Mouse (Mus musculus) cerebellum, postnatal 36 days (tissue): ENCODE data around the gene Mavs.

ENCODE experiments used
- DNase-seq, 2 experiments: peaks; one replicate each; pipeline ENCODE4 v3.0.0; 2021 to 2022; ENCODE audit warnings: mixed read lengths in 2 of 2

The Mavs gene

DNA sequence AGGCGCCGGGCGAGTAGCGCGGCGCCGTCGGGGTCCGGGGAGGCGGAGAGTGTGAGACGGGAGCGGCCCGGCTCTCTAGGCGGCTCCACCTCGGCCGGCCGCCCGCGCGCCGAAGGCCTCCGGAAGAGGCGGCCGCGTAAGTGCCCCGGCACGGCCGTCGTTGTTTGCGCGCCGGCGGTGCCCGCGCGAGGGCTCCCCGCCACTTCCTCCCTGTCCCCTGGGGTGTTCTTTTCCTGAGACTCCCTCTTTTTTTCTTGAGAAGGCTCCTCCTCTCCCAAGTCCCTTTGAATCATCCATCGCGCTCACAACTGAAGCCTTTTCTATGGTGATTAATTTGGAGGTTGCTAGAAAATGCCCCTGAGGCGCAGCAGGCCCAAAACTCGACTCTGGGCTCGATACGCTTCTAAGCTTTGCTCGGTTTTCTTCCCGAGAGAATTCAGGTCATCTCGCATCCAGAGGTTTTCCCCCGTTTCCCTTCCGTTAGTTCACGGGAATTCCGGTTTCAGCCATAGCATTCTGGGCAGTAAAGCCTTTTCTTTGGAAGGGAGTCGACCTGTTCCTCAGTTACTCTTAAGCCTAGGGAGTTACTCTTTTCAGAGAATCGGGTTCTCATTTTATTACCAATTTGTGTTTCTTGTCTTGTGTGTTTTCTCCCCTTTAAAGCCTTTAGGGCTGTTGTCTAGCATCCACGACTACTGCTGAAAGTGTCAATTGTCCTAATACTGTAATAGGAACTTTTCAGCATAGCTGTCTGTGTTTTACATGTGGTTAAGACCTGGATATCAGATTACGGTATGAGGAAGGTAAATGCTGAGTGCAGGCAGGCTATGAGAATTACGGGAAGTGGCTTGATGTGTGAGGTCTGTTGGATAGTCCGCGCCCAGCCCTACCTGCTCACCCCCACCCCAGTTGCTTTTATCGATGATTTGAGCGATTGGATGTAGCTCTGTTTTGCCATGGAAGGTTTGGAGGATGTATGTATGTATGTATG is 29.1 kb downstream of the Mavs start:
- peak in 1 of 2 experiments; percentile 8 for DNase-seq

DNA sequence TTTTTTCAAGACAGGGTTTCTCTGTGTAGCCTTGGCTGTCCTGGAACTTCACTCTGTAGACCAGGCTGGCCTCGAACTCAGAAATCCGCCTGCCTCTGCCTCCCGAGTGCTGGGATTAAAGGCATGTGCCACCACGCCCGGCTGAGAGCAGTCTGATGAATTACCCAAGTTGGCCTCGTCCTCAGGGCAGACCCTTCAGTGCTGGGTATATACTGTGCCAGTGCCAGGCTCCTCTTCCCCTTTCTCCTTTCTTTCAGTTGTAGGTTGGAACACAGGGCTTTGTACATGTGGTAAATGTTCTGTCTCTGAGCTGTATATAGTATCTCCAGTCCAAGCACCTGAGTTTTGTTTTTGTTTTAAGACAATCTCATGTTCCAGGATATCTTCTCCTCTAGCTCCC is 30.2 kb downstream of the Mavs start:
- DNase-seq, result no peak

GRCm38 (mm10) chr2:131265056-131265455 is 31.2 kb downstream of the Mavs start:
- no peak for DNase-seq

GRCm38 (mm10) chr2:131275493-131275892 is 41.6 kb downstream of the Mavs start:
- no peak for DNase-seq

DNA sequence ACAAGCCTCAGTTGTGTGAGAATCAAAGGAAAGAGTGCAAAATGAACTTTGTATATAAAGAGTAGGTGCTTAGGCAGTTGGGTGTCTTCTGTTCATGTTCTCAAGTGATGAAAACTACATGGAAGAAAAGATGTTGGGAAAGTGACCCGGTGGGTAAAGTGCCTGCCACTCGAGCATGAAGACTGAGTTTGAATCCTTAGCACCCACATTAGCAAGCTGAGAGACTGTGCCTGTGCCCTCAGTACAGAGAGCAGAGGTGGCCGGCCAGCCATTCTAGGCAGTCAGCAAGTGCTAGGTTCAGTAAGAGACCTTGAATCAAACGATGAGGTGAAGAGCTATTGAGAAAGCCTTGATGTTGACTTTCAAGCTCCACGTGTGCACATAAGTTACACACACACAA is 42.9 kb downstream of the Mavs start:
- no peak for DNase-seq

GRCm38 (mm10) chr2:131281596-131281995 is 47.7 kb downstream of the Mavs start:
- no peak for DNase-seq

GRCm38 (mm10) chr2:131286276-131286675 is 52.4 kb downstream of the Mavs start:
- DNase-seq, result no peak

GRCm38 (mm10) chr2:131290669-131291068 is 56.8 kb downstream of the Mavs start:
- no peak for DNase-seq

DNA sequence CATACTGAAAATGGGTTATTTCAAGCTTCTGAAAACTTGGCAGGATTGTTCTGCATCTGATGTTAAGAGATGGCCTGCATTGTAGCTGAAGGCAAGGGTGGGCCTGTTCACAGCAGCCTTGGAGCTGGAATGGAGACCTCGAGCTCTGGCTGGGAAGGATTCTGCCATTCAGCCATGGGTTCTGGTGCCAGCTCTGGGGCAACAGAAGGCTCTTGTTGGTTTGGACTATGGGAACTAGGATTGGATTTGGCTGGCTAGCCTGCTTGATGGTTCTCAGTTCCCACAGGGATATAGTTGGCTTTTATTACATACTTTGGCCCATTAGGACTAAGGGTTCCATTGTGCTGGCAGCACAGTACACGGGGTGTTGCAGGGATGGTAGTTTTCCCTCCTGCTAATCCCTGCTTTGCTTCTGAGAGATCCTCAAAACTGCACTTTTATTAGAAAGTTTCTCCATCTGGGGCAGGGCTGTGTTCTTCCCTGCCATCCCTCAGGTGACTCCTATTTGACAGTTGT is 62.9 kb downstream of the Mavs start:
- DNase-seq, result no peak
